Mouse (Mus musculus) heart, postnatal 0 days (tissue): Measurements from ENCODE around the gene Gm37240.

Experiments
- CTCF ChIP-seq: IDR thresholded peaks from 2 replicates; pipeline ENCODE4 v1.5.1; 2016; ENCODE audit warnings: antibody characterized with exemption, control low read depth, low read depth
- EP300 ChIP-seq: IDR thresholded peaks from 2 replicates; pipeline ENCODE4 v1.6.1; 2016; ENCODE audit warnings: antibody characterized with exemption, low read depth

- TF ChIP-seq EP300, result no peak
- no peak for TF ChIP-seq CTCF
Observed at GRCm38 (mm10) chr3:84712941-84713340, 1174.4 kb downstream of the Gm37240 start.
